Mouse (Mus musculus) ES-Bruce4 (cell line): Measurements from ENCODE around the gene Garem2.

Experiments
- CTCF ChIP-seq: IDR thresholded peaks from one replicate; pipeline ENCODE4 v1.8.1; 2011; ENCODE audit warnings: low read depth, low read length
- EP300 ChIP-seq: IDR thresholded peaks from 2 replicates; pipeline ENCODE4 v1.6.1; 2011; ENCODE audit warnings: low read depth, low read length; ENCODE audit not compliant: insufficient read depth
- POLR2A ChIP-seq: IDR thresholded peaks from one replicate; pipeline ENCODE4 v1.8.1; 2011; ENCODE audit warnings: low read length; ENCODE audit not compliant: insufficient read depth

DNA sequence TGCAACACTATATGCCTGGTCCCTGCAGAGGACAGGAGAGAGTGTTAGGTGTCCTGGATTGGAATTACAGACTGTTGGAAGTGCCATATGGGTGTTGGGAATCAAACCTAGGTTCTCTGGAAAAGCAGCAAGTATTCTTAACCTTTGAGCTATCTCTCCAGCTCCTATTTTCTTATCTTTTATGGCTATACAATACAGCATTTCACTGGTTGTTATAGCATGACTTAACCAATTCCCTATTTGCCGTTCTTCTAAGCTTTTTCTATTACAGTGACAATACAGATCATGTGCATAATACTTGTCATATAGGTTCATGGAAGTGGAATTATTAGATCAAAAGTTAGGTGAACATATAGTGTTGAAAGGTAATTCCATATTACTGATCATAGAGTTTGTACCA, 56.9 kb downstream of the Garem2 start:
- no peak for TF ChIP-seq CTCF
- TF ChIP-seq POLR2A: no peak
- no peak for TF ChIP-seq EP300
